21 mouse cellular contexts compared by ENCODE assay signal in genomic region chr14:73345614-73346013, GRCm38 (mm10). TPM values are rescaled to one million over a fixed set of nuclear protein-coding genes. Genes with fewer than 3 reads are reported as not detected.
DNase-seq lines count a peak whose midpoint lies in the region; ATAC-seq and TF ChIP-seq lines count a peak whose summit lies in the region.
"Had no signal": no experiment of that assay in that cellular context is flagged by ENCODE, and none has a peak within 500 bp of the region (broad histone marks: within the 10 kb centered on the region; RNA-seq: fewer than 3 reads in every experiment).

No protein-coding gene starts in this region.

- no peak overlapping the region for H3K9ac ChIP-seq in liver, postnatal 0 days (replicated peaks)
- H3K9ac ChIP-seq in liver, embryonic 12.5 days = no peak overlapping the region
- H3K9ac ChIP-seq: embryonic facial prominence, embryonic 13.5 days; heart, embryonic 15.5 days; hindbrain, embryonic 12.5 days; intestine, embryonic 15.5 days; limb, embryonic 13.5 days; neural tube, embryonic 12.5 days had no signal

- H3K4me1 ChIP-seq in cerebellum, adult 2 months (ENCODE audit: control insufficient read depth, insufficient read depth, low read length) = no peaks in the 10 kb centered on the region
- H3K4me1 ChIP-seq in liver, postnatal 0 days (ENCODE audit: insufficient read depth) = no peaks in the 10 kb centered on the region
- peaks cover 6% of the 10 kb centered on the region; the same call in 1 of the 2 replicates for H3K4me1 ChIP-seq in liver, embryonic 12.5 days
- H3K4me1 ChIP-seq in E14TG2a.4 (replicated peaks; ENCODE audit: low read depth, low read length) = peaks cover 4% of the 10 kb centered on the region; the same call in 1 of the 2 replicates
- H3K4me1 ChIP-seq: hindbrain, embryonic 12.5 days; intestine, embryonic 15.5 days; limb, embryonic 13.5 days; neural tube, embryonic 12.5 days had no signal

- no peak for TF ChIP-seq POLR2A in cerebellum, adult 2 months (IDR thresholded peaks at IDR 0.05; ENCODE audit: borderline replicate concordance, insufficient read depth, low read length)
- no peak for TF ChIP-seq POLR2A in brain, embryonic 14.5 days (IDR thresholded peaks at IDR 0.05; ENCODE audit: borderline replicate concordance, extremely low read depth, insufficient read depth, insufficient read length, poor library complexity, severe bottlenecking)

- ATAC-seq in liver, postnatal 0 days = no peak
- ATAC-seq in liver, embryonic 12.5 days = no peak
- ATAC-seq in activated CD4-positive, CD25-positive, alpha-beta regulatory T cell, adult 4 months = no peak
- ATAC-seq: intestine, embryonic 15.5 days had no signal

- intact Hi-C loops in heart, postnatal 25 days (cut with DNase I) = loop anchor here (5.0 kb wide), 1 partner anchor 37 kb away; no protein-coding TSS in a partner anchor

- no peaks in the 10 kb centered on the region for H3K9me3 ChIP-seq in liver, postnatal 0 days (ENCODE audit: low read length)
- H3K9me3 ChIP-seq in liver, embryonic 12.5 days (replicated peaks) = no peaks in the 10 kb centered on the region
- no peaks in the 10 kb centered on the region for H3K9me3 ChIP-seq in E14TG2a.4 (ENCODE audit: low read length)
- H3K9me3 ChIP-seq: embryonic facial prominence, embryonic 13.5 days; heart, embryonic 15.5 days; hindbrain, embryonic 12.5 days; intestine, embryonic 15.5 days; limb, embryonic 13.5 days; neural tube, embryonic 12.5 days had no signal

- WGBS in cerebellum, adult 2 months = 50% methylated on average over 4 of the region's 4 CpGs
- WGBS in liver, postnatal 0 days (ENCODE audit: insufficient replicate concordance) = 88% methylated on average over 4 of the region's 4 CpGs
- 89% methylated on average over 4 of the region's 4 CpGs for WGBS in liver, embryonic 12.5 days (ENCODE audit: insufficient replicate concordance)

- H3K27me3 ChIP-seq in cerebellum, adult 2 months (ENCODE audit: control insufficient read depth, insufficient read depth, low read length) = no peaks in the 10 kb centered on the region
- H3K27me3 ChIP-seq in liver, postnatal 0 days (ENCODE audit: insufficient read depth, low read length) = no peaks in the 10 kb centered on the region
- no peaks in the 10 kb centered on the region for H3K27me3 ChIP-seq in liver, embryonic 12.5 days (replicated peaks)
- no peaks in the 10 kb centered on the region for H3K27me3 ChIP-seq in E14TG2a.4 (ENCODE audit: insufficient read depth, low read length)
- H3K27me3 ChIP-seq: embryonic facial prominence, embryonic 13.5 days; heart, embryonic 15.5 days; hindbrain, embryonic 12.5 days; intestine, embryonic 15.5 days; limb, embryonic 13.5 days; neural tube, embryonic 12.5 days had no signal

- no peak overlapping the region for H3K27ac ChIP-seq in cerebellum, adult 2 months (ENCODE audit: insufficient read depth, low read length)
- no peak overlapping the region for H3K27ac ChIP-seq in liver, postnatal 0 days (ENCODE audit: low read depth)
- no peak overlapping the region for H3K27ac ChIP-seq in liver, embryonic 12.5 days
- H3K27ac ChIP-seq: embryonic facial prominence, embryonic 13.5 days; gastrocnemius, adult 2 months; heart, embryonic 15.5 days; hindbrain, embryonic 12.5 days; intestine, embryonic 15.5 days; limb, embryonic 13.5 days; neural tube, embryonic 12.5 days had no signal

- H3K4me3 ChIP-seq in cerebellum, adult 2 months (replicated peaks; ENCODE audit: insufficient read depth, low read depth, low read length) = no peak overlapping the region
- H3K4me3 ChIP-seq in liver, postnatal 0 days (ENCODE audit: low read depth, low read length) = no peak overlapping the region
- no peak overlapping the region for H3K4me3 ChIP-seq in liver, embryonic 12.5 days
- H3K4me3 ChIP-seq in E14TG2a.4 (replicated peaks; ENCODE audit: low read length) = no peak overlapping the region
- H3K4me3 ChIP-seq: embryonic facial prominence, embryonic 13.5 days; gastrocnemius, adult 2 months; heart, embryonic 15.5 days; hindbrain, embryonic 12.5 days; intestine, embryonic 15.5 days; limb, embryonic 13.5 days; neural tube, embryonic 12.5 days had no signal

- DNase-seq in cerebellum, adult 2 months = no peak
- DNase-seq in cerebellum, adult 11 months = no peak
- DNase-seq in liver, postnatal 0 days = no peak
- DNase-seq in brain, embryonic 14.5 days (ENCODE audit: low read depth) = no peak
- no peak for DNase-seq in heart, postnatal 25 days (ENCODE audit: low spot score)
- DNase-seq: adrenal gland, adult 8-10 months; cerebellum, adult 9-10 months; gastrocnemius, adult 2 months; kidney, postnatal 10 days; lung, adult 18-20 months; right cerebral cortex, postnatal 14 days; thymus, postnatal 4 days had no signal

- no peaks in the 10 kb centered on the region for H3K36me3 ChIP-seq in liver, postnatal 0 days (replicated peaks; ENCODE audit: insufficient read depth, low read length)
- no peaks in the 10 kb centered on the region for H3K36me3 ChIP-seq in liver, embryonic 12.5 days
- no peaks in the 10 kb centered on the region for H3K36me3 ChIP-seq in E14TG2a.4 (ENCODE audit: insufficient read depth, low read length)
- H3K36me3 ChIP-seq: embryonic facial prominence, embryonic 13.5 days; heart, embryonic 15.5 days; hindbrain, embryonic 12.5 days; intestine, embryonic 15.5 days; limb, embryonic 13.5 days; neural tube, embryonic 12.5 days had no signal

- H3K4me2 ChIP-seq in liver, postnatal 0 days (ENCODE audit: low read depth, low read length) = no peak overlapping the region
- H3K4me2 ChIP-seq in liver, embryonic 12.5 days = no peak overlapping the region
- H3K4me2 ChIP-seq: embryonic facial prominence, embryonic 13.5 days; heart, embryonic 15.5 days; hindbrain, embryonic 12.5 days; intestine, embryonic 15.5 days; limb, embryonic 13.5 days; neural tube, embryonic 12.5 days had no signal

- TF ChIP-seq CTCF in cerebellum, adult 2 months (IDR thresholded peaks at IDR 0.05; ENCODE audit: borderline replicate concordance, insufficient read depth, low read depth, low read length) = peak; percentile 17; the same call in 1 of the 2 replicates
- peak; percentile 50 for TF ChIP-seq CTCF in liver, postnatal 0 days (IDR thresholded peaks at IDR 0.05; ENCODE audit: low read depth)
- TF ChIP-seq CTCF in E14TG2a.4 (conservative IDR thresholded peaks at IDR 0.05; ENCODE audit: low read length) = peak; percentile 31
- TF ChIP-seq CTCF in brain, embryonic 14.5 days (IDR thresholded peaks at IDR 0.05; ENCODE audit: borderline replicate concordance, extremely low read depth, insufficient read depth, insufficient read length) = peak; percentile 11; the same call in 1 of the 2 replicates

- TF ChIP-seq EP300 in liver, postnatal 0 days (IDR thresholded peaks at IDR 0.05; ENCODE audit: low read depth) = no peak

RNA-seq across cellular contexts. Expression of gene Rb1, which starts 20.0 kb away (rescaled TPM):
- 21.2 and 22.4 TPM in 2 replicates for polyA plus RNA-seq in cerebellum, adult 2 months (2012; rRNA removed)
- polyA plus RNA-seq in liver, postnatal 0 days (2015; fragmentation: Nextera tagmentation; extraction: Ambion mirVana) = 15.5 and 23.6 TPM in 2 replicates
- 30.1 and 33.3 TPM in 2 replicates for polyA plus RNA-seq in liver, embryonic 12.5 days (2016; fragmentation: Nextera tagmentation; extraction: Ambion mirVana)
- polyA plus RNA-seq in brain, embryonic 14.5 days (2012; rRNA removed) = 31.1 and 38.2 TPM in 2 replicates
- total RNA-seq in heart, postnatal 25 days (2021) = 10 to 100 TPM; 16.4 to 18.7 TPM
- 10 to 100 TPM; 12.1 to 92.0 TPM for polyA plus RNA-seq in activated CD4-positive, CD25-positive, alpha-beta regulatory T cell, adult 4 months (2017; shearing (Covaris generic))

RNA-seq across cellular contexts. Expression of gene Itm2b, which starts 39.5 kb away (rescaled TPM):
- 1,793 and 1,993 TPM in 2 replicates for polyA plus RNA-seq in cerebellum, adult 2 months (2012; rRNA removed)
- polyA plus RNA-seq in liver, postnatal 0 days (2015; fragmentation: Nextera tagmentation; extraction: Ambion mirVana) = 961 and 1,004 TPM in 2 replicates
- 395 and 399 TPM in 2 replicates for polyA plus RNA-seq in liver, embryonic 12.5 days (2016; fragmentation: Nextera tagmentation; extraction: Ambion mirVana)
- 371 and 377 TPM in 2 replicates for polyA plus RNA-seq in brain, embryonic 14.5 days (2012; rRNA removed)
- 100 to 1,000 TPM; 627 to 640 TPM for total RNA-seq in heart, postnatal 25 days (2021)
- polyA plus RNA-seq in activated CD4-positive, CD25-positive, alpha-beta regulatory T cell, adult 4 months (2017; shearing (Covaris generic)) = 1,000 to 10,000 TPM in 1 of 2 experiments, 100 to 1,000 TPM in 1; 963 to 1,015 TPM
